Mouse (Mus musculus): ENCODE measurements around the gene Sfmbt1.
A peak's percentile ranks its signal among the peaks of the same experiment; 100 is the strongest.

- TF ChIP-seq CTCF (IDR thresholded peaks at IDR 0.05; ENCODE audit: borderline replicate concordance, insufficient read depth, low read depth, low read length) (peak; percentile 62), POLR2A (IDR thresholded peaks at IDR 0.05; ENCODE audit: borderline replicate concordance, insufficient read depth, low read length) (no peak)
Measured at GRCm38 (mm10) chr14:30699656-30700055, 15.0 kb upstream of the Sfmbt1 start.

All from cerebellum, adult 2 months (tissue).